Mouse (Mus musculus) midbrain, postnatal 0 days (tissue): Measurements from ENCODE around the gene Memo1. TPM values are rescaled to one million over a fixed set of nuclear protein-coding genes. Genes with fewer than 3 reads are reported as not detected.
"Not testable (repeated sequence)": the region's sequence is repeated elsewhere in the genome, so short reads cannot be mapped to it uniquely, and the experiment has no call there.

Experiments used
- ATAC-seq: fragments of 200-750 bp; cut with Nextera tagmentation; 2 replicates; pipeline ENCODE4 v1.8.0; 2017; ENCODE audit warnings: moderate number of reproducible peaks, mild to moderate bottlenecking, moderate TSS enrichment, moderate library complexity; ENCODE audit not compliant: low FRiP score
- DNase-seq: peaks from one replicate; pipeline ENCODE4 v3.0.0-alpha.2; 2015; ENCODE audit warnings: low spot score
- H3K27ac ChIP-seq: fragments of 300-500 bp; sonication (generic); 2 replicates; pipeline ENCODE4 v1.5.1; 2014; ENCODE audit warnings: low read depth, mild to moderate bottlenecking, low read length, mixed read lengths
- H3K27me3 ChIP-seq: fragments of 300-500 bp; sonication (generic); 2 replicates; pipeline ENCODE4 v1.6.1; 2014; ENCODE audit warnings: low read length, control low read depth, mixed read lengths; ENCODE audit not compliant: insufficient read depth
- H3K36me3 ChIP-seq: fragments of 300-500 bp; sonication (generic); 2 replicates; pipeline ENCODE4 v1.6.1; 2014; ENCODE audit warnings: low read length, control low read depth, mixed read lengths; ENCODE audit not compliant: insufficient read depth
- H3K4me1 ChIP-seq: fragments of 300-500 bp; sonication (generic); 2 replicates; pipeline ENCODE4 v1.6.1; 2014; ENCODE audit warnings: mild to moderate bottlenecking, control low read depth, antibody characterized with exemption, low read length, mixed read lengths; ENCODE audit not compliant: insufficient read depth
- H3K4me2 ChIP-seq: fragments of 300-500 bp; sonication (generic); 2 replicates; pipeline ENCODE4 v1.6.1; 2014; ENCODE audit warnings: low read depth, mild to moderate bottlenecking, low read length, mixed read lengths; ENCODE audit not compliant: poor library complexity, severe bottlenecking
- H3K4me3 ChIP-seq: fragments of 300-500 bp; sonication (generic); 2 replicates; pipeline ENCODE4 v1.5.1; 2014; ENCODE audit warnings: low read depth, mild to moderate bottlenecking, low read length, moderate library complexity
- H3K9ac ChIP-seq: fragments of 300-500 bp; sonication (generic); replicated peaks from 2 replicates; pipeline ENCODE4 v1.6.1; 2014; ENCODE audit warnings: mild to moderate bottlenecking, low read length, moderate library complexity, mixed read lengths; ENCODE audit not compliant: poor library complexity, severe bottlenecking
- H3K9me3 ChIP-seq: fragments of 300-500 bp; sonication (generic); 2 replicates; pipeline ENCODE4 v1.6.1; 2016; ENCODE audit warnings: low read length, control low read depth
- CTCF ChIP-seq: IDR thresholded peaks from 2 replicates; pipeline ENCODE4 v1.5.1; 2016; ENCODE audit warnings: antibody characterized with exemption, mild to moderate bottlenecking
- WGBS: fragments of 180-500 bp; shearing (Covaris S2); extraction: QIAGEN DNeasy Blood & Tissue Kit; methylation state at CpG from one replicate; pipeline ENCODE4 v1.1.7; 2014; 5-methylcytosine and 5-hydroxymethylcytosine counted together
- polyA plus RNA-seq: library from polyadenylated mRNA; unstranded; fragments of >200 nt; fragmentation: Nextera tagmentation; extraction: Ambion mirVana; gene quantifications from 2 replicates; pipeline ENCODE4 v1.2.1, GENCODE M21; 2015
- total RNA-seq: library from RNA; depleted of rRNA; stranded (reverse); fragments of >200 nt; gene quantifications from 2 replicates; pipeline ENCODE4 v1.2.3, GENCODE M21; 2014

Memo1 gene
- total and polyA plus RNA-seq, 2 experiments from 2014 or later: 37.5 to 45.5 TPM

GRCm38 (mm10) chr17:74315445-74316308, 20.4 kb upstream of the Memo1 start:
- WGBS: under 1% methylated on average over 38 of the region's 45 CpGs
- Histone ChIP-seq H3K4me2 (peak overlapping the region; percentile 73), H3K36me3 (no peaks in the 10 kb centered on the region; the same call in 1 of the 2 replicates), H3K4me1 (peaks cover 3% of the 10 kb centered on the region; the same call in 1 of the 2 replicates), H3K9me3 (no peaks in the 10 kb centered on the region), H3K9ac (peak overlapping the region; percentile 57), H3K4me3 (peak overlapping the region; percentile 47), H3K27ac (peak overlapping the region; percentile 73), H3K27me3 (no peaks in the 10 kb centered on the region)
- TF ChIP-seq CTCF: no peak
- DNase-seq (peak; percentile 14), ATAC-seq (peak; percentile 17; the same call in 1 of the 2 replicates)

GRCm38 (mm10) chr17:74306021-74306420, 10.7 kb upstream of the Memo1 start:
- peaks cover 6% of the 10 kb centered on the region for H3K36me3 ChIP-seq

GRCm38 (mm10) chr17:74305616-74306015, 10.3 kb upstream of the Memo1 start:
- H3K4me2 ChIP-seq: no peak overlapping the region
- no peak for ATAC-seq

More at GRCm38 (mm10) chr17:74306021-74306420, 10.7 kb upstream of the Memo1 start:
- Histone ChIP-seq H3K4me3 (no peak overlapping the region), H3K9ac (no peak overlapping the region), H3K4me2 (no peak overlapping the region), H3K27me3 (no peaks in the 10 kb centered on the region), H3K9me3 (no peaks in the 10 kb centered on the region), H3K4me1 (no peaks in the 10 kb centered on the region), H3K27ac (no peak overlapping the region)
- WGBS: 96% methylated on average over 1 of the region's 1 CpGs
- no peak for DNase-seq
- TF ChIP-seq CTCF: no peak
- ATAC-seq: no peak

GRCm38 (mm10) chr17:74304060-74304459, 8.7 kb upstream of the Memo1 start:
- Histone ChIP-seq H3K27ac (no peak overlapping the region), H3K36me3 (peaks cover 6% of the 10 kb centered on the region), H3K4me2 (no peak overlapping the region), H3K4me1 (no peaks in the 10 kb centered on the region), H3K4me3 (no peak overlapping the region), H3K27me3 (no peaks in the 10 kb centered on the region), H3K9ac (no peak overlapping the region), H3K9me3 (no peaks in the 10 kb centered on the region)
- WGBS: 98% methylated on average over 4 of the region's 4 CpGs
- TF ChIP-seq CTCF: no peak
- DNase-seq (no peak), ATAC-seq (no peak)

More at GRCm38 (mm10) chr17:74305616-74306015, 10.3 kb upstream of the Memo1 start:
- H3K36me3 ChIP-seq: peaks cover 6% of the 10 kb centered on the region
- no peak for TF ChIP-seq CTCF
- H3K27me3 ChIP-seq: no peaks in the 10 kb centered on the region
- H3K27ac ChIP-seq: no peak overlapping the region
- H3K9me3 ChIP-seq: no peaks in the 10 kb centered on the region
- no peaks in the 10 kb centered on the region for H3K4me1 ChIP-seq
- 97% methylated on average over 4 of the region's 4 CpGs for WGBS
- no peak overlapping the region for H3K4me3 ChIP-seq
- H3K9ac ChIP-seq: no peak overlapping the region
- no peak for DNase-seq

- H3K27ac ChIP-seq: no peak overlapping the region
- H3K36me3 ChIP-seq: peaks cover 11% of the 10 kb centered on the region
- H3K4me2 ChIP-seq: no peak overlapping the region
- no peak for DNase-seq
- ATAC-seq: no peak
- no peak for TF ChIP-seq CTCF
- no peaks in the 10 kb centered on the region for H3K4me1 ChIP-seq
- 70% methylated on average over 5 of the region's 5 CpGs for WGBS
- no peaks in the 10 kb centered on the region for H3K27me3 ChIP-seq
- H3K9ac ChIP-seq: no peak overlapping the region
- H3K9me3 ChIP-seq: no peaks in the 10 kb centered on the region
- H3K4me3 ChIP-seq: no peak overlapping the region
Observed at GRCm38 (mm10) chr17:74300089-74300488, 4.8 kb upstream of the Memo1 start.

GRCm38 (mm10) chr17:74296991-74297390, 1.7 kb upstream of the Memo1 start:
- H3K36me3 ChIP-seq: peaks cover 11% of the 10 kb centered on the region; the same call in 1 of the 2 replicates
- H3K4me3 ChIP-seq, ATAC-seq, H3K27ac ChIP-seq, H3K9ac ChIP-seq, H3K4me2 ChIP-seq, H3K4me1 ChIP-seq, H3K27me3 ChIP-seq, DNase-seq, H3K9me3 ChIP-seq: not testable (repeated sequence)
- 92% methylated on average over 5 of the region's 5 CpGs for WGBS
